Mouse (Mus musculus) MEL (cell line): Measurements from ENCODE around the gene Man1c1. TPM values are rescaled to one million over a fixed set of nuclear protein-coding genes. Genes with fewer than 3 reads are reported as not detected.

ENCODE experiments used
- DNase-seq: peaks from one replicate; pipeline ENCODE4 v3.0.0; 2011; ENCODE audit warnings: low read depth, low spot score
- H3K27ac ChIP-seq: 2 replicates; pipeline ENCODE4 v1.5.1; 2012; ENCODE audit warnings: low read depth, mild to moderate bottlenecking, control low read depth, low read length, moderate library complexity; ENCODE audit not compliant: control insufficient read depth
- H3K27me3 ChIP-seq, 2 experiments: fragments of 150-350 bp in 1 of 2; sonication (generic) in 1 of 2; 2 replicates each; pipeline ENCODE4 v1.6.1; 2012; ENCODE audit warnings: low read length in 2 of 2, mild to moderate bottlenecking in 2 of 2, improper control_type of control experiment in 1 of 2, moderate library complexity in 1 of 2; ENCODE audit not compliant: insufficient read depth in 2 of 2, control insufficient read depth in 1 of 2
- H3K36me3 ChIP-seq, 2 experiments: 2 replicates each; pipeline ENCODE4 v1.6.1; 2012 to 2014; ENCODE audit warnings: low read length in 2 of 2, improper control_type of control experiment in 1 of 2, inconsistent platforms in 1 of 2, mild to moderate bottlenecking in 1 of 2; ENCODE audit not compliant: insufficient read depth in 2 of 2, control insufficient read depth in 1 of 2
- H3K4me1 ChIP-seq, 2 experiments: fragments of 150-350 bp in 1 of 2; sonication (generic) in 1 of 2; 2 replicates each; pipeline ENCODE4 v1.6.1; 2012; ENCODE audit warnings: low read length in 2 of 2, improper control_type of control experiment in 1 of 2, mild to moderate bottlenecking in 1 of 2; ENCODE audit not compliant: insufficient read depth in 2 of 2, control insufficient read depth in 1 of 2
- H3K4me3 ChIP-seq, 2 experiments: fragments of 150-350 bp in 1 of 2; sonication (generic) in 1 of 2; 2 replicates each; pipeline ENCODE4 v1.5.1; 2012; ENCODE audit warnings: low read depth in 2 of 2, low read length in 2 of 2, mild to moderate bottlenecking in 2 of 2, moderate library complexity in 2 of 2, control low read depth in 1 of 2, improper control_type of control experiment in 1 of 2; ENCODE audit not compliant: control insufficient read depth in 1 of 2, insufficient read depth in 1 of 2
- H3K79me2 ChIP-seq: 2 replicates; pipeline ENCODE4 v1.6.1; 2012; ENCODE audit warnings: mild to moderate bottlenecking, low read length, moderate library complexity; ENCODE audit not compliant: control insufficient read depth, poor library complexity, insufficient read depth
- H3K9ac ChIP-seq: 2 replicates; pipeline ENCODE4 v1.6.1; 2012; ENCODE audit warnings: low read depth, mild to moderate bottlenecking, control low read depth, low read length, moderate library complexity; ENCODE audit not compliant: control insufficient read depth, poor library complexity, severe bottlenecking
- H3K9me3 ChIP-seq: fragments of 150-350 bp; sonication (generic); replicated peaks from 2 replicates; pipeline ENCODE4 v1.6.1; 2012; ENCODE audit warnings: mild to moderate bottlenecking, low read length, improper control_type of control experiment, moderate library complexity; ENCODE audit not compliant: insufficient read depth
- E2F4 ChIP-seq: IDR thresholded peaks from 2 replicates; pipeline ENCODE4 v1.6.1; 2011; ENCODE audit warnings: low read depth, low read length, improper control_type of control experiment, borderline replicate concordance
- ELF1 ChIP-seq: IDR thresholded peaks from 2 replicates; pipeline ENCODE4 v1.6.1; 2014; ENCODE audit warnings: low read depth, mild to moderate bottlenecking, inconsistent platforms, low read length, improper control_type of control experiment, moderate library complexity
- EP300 ChIP-seq, 2 experiments: IDR thresholded peaks; 2 replicates each; pipeline ENCODE4 v1.6.1; 2011; ENCODE audit warnings: improper control_type of control experiment in 2 of 2, low read length in 2 of 2, low read depth in 1 of 2, mild to moderate bottlenecking in 1 of 2
- GABPA ChIP-seq: IDR thresholded peaks from 2 replicates; pipeline ENCODE4 v1.6.1; 2012; ENCODE audit warnings: low read depth, mild to moderate bottlenecking, inconsistent platforms, low read length, improper control_type of control experiment, moderate library complexity
- GATA1 ChIP-seq: IDR thresholded peaks from 2 replicates; pipeline ENCODE4 v1.6.1; 2011; ENCODE audit warnings: low read depth, low read length, improper control_type of control experiment
- JUND ChIP-seq: IDR thresholded peaks from 2 replicates; pipeline ENCODE4 v1.6.1; 2011; ENCODE audit warnings: low read depth, mild to moderate bottlenecking, improper control_type of control experiment, low read length
- MAFK ChIP-seq: IDR thresholded peaks from 2 replicates; pipeline ENCODE4 v1.6.1; 2011; ENCODE audit warnings: low read depth, mild to moderate bottlenecking, low read length, improper control_type of control experiment, borderline replicate concordance
- MAX ChIP-seq: IDR thresholded peaks from 2 replicates; pipeline ENCODE4 v1.6.1; 2011; ENCODE audit warnings: low read length, improper control_type of control experiment
- MAZ ChIP-seq: IDR thresholded peaks from 2 replicates; pipeline ENCODE4 v1.6.1; 2012; ENCODE audit warnings: low read depth, mild to moderate bottlenecking, inconsistent platforms, low read length, improper control_type of control experiment
- MYB ChIP-seq: IDR thresholded peaks from 2 replicates; pipeline ENCODE4 v1.6.1; 2011; ENCODE audit warnings: mild to moderate bottlenecking, low read depth, low read length, improper control_type of control experiment
- POLR2A ChIP-seq, 2 experiments: IDR thresholded peaks; 2 replicates each; pipeline ENCODE4 v1.6.1; 2011 to 2012; ENCODE audit warnings: low read length in 2 of 2, mild to moderate bottlenecking in 2 of 2, control low read depth in 1 of 2, improper control_type of control experiment in 1 of 2, low read depth in 1 of 2, moderate library complexity in 1 of 2; ENCODE audit not compliant: control insufficient read depth in 1 of 2, insufficient read depth in 1 of 2, poor library complexity in 1 of 2
- POLR2AphosphoS2 ChIP-seq: IDR thresholded peaks from 2 replicates; pipeline ENCODE4 v1.6.1; 2011; ENCODE audit warnings: low read length, improper control_type of control experiment
- RAD21 ChIP-seq: IDR thresholded peaks from 2 replicates; pipeline ENCODE4 v1.6.1; 2011; ENCODE audit warnings: mild to moderate bottlenecking, low read depth, low read length, improper control_type of control experiment
- RCOR1 ChIP-seq: IDR thresholded peaks from 2 replicates; pipeline ENCODE4 v1.6.1; 2012; ENCODE audit warnings: low read depth, mild to moderate bottlenecking, inconsistent platforms, low read length, improper control_type of control experiment
- TAL1 ChIP-seq: IDR thresholded peaks from 2 replicates; pipeline ENCODE4 v1.6.1; 2012; ENCODE audit warnings: mild to moderate bottlenecking, inconsistent platforms, low read length, moderate library complexity, mixed read lengths
- TBP ChIP-seq: IDR thresholded peaks from 2 replicates; pipeline ENCODE4 v1.8.0; 2011; ENCODE audit warnings: low read depth, low read length, improper control_type of control experiment
- TCF12 ChIP-seq: IDR thresholded peaks from 2 replicates; pipeline ENCODE4 v1.6.1; 2014; ENCODE audit warnings: low read depth, mild to moderate bottlenecking, inconsistent platforms, low read length, improper control_type of control experiment, moderate library complexity
- USF1 ChIP-seq: IDR thresholded peaks from 2 replicates; pipeline ENCODE4 v1.6.1; 2014; ENCODE audit warnings: low read depth, mild to moderate bottlenecking, inconsistent platforms, low read length, improper control_type of control experiment, moderate library complexity
- USF2 ChIP-seq, 2 experiments: IDR thresholded peaks; 2 replicates each; pipeline ENCODE4 v1.6.1; 2011 to 2012; ENCODE audit warnings: improper control_type of control experiment in 2 of 2, low read length in 2 of 2, borderline replicate concordance in 1 of 2, inconsistent platforms in 1 of 2, low read depth in 1 of 2, mild to moderate bottlenecking in 1 of 2; ENCODE audit not compliant: insufficient read depth in 1 of 2
- ZNF384 ChIP-seq: IDR thresholded peaks from 2 replicates; pipeline ENCODE4 v1.6.1; 2012; ENCODE audit warnings: low read depth, mild to moderate bottlenecking, inconsistent platforms, low read length, improper control_type of control experiment
- polyA plus RNA-seq, 2 experiments: library from polyadenylated mRNA; stranded (reverse) in 1 of 2; unstranded in 1 of 2; fragments of >175 nt in 1 of 2; fragments of >200 nt in 1 of 2; gene quantifications; 2 replicates each; pipeline versions ENCODE4 v1.2.1 to v1.2.4; 2012; ENCODE audit warnings: low replicate concordance in 2 of 2, low read depth in 1 of 2; ENCODE audit not compliant: insufficient read length in 2 of 2, insufficient read depth in 1 of 2, missing spikeins in 1 of 2
- total RNA-seq: library from RNA; depleted of rRNA; stranded (reverse); fragments of 300-350 nt; gene quantifications from 2 replicates; pipeline ENCODE4 v1.2.3, GENCODE M21; 2012

Gene Man1c1
- total and polyA plus RNA-seq, 3 experiments = 1.9 to 5.2 TPM; not detected in 1

DNA sequence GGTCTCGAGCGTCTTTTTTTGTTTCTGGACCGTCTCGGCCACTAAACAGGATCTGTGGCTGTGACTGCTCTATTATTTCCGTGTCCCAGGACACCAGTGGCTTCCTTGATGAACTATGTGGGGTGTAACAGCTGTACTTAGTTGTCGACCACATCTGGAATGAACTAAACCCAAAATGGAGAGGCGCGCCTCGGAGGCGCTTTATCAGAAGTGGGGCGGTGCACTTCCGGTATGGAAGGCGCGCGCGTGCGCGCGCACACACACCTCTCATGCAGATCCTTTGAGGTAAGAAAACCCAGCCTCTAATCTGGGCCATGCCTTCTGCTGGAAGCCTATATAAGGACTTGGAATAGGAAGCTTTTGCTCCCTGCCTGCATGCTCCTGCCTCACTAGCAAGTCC, 37.7 kb downstream of the Man1c1 start (continued):
- peak; percentile 88 for TF ChIP-seq E2F4
- TF ChIP-seq MAZ = no peak; the same call in 1 of the 2 replicates
- peak; percentile 73 for TF ChIP-seq GATA1
- TF ChIP-seq POLR2AphosphoS2 = peak; percentile 89
- no peak for TF ChIP-seq MYB
- TF ChIP-seq ZNF384 = no peak
- peak; percentile 94 for TF ChIP-seq TBP

DNA sequence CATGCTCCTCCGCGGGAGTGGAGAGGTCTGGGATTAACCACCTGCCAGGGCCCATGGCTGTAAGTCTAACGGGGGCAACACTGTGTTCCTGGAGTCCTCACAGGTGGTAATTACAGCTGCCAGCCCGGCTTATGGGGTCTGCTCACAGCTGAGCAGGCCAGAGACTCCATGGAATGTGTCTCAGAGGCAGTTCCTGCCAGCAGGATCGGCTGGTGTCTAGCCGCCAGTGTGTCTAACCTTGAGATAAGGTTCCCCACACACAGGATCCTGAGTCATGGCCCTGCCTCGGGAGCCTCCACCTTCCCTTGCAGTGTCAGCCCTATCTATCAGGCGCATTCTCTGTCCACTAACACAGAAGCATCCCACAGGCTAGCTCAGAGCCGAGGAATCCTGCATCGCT, 41.0 kb downstream of the Man1c1 start:
- DNase-seq = peak; percentile 86
- Histone ChIP-seq H3K4me1 (peaks cover 0 to 29% of the 10 kb centered on the region in 2 experiments; a peak in 2 of 4 replicates), H3K79me2 (peaks cover 3% of the 10 kb centered on the region; the same call in 1 of the 2 replicates), H3K27ac (peak overlapping the region; percentile 45)
- TF ChIP-seq TAL1 = peak; percentile 52
- TF ChIP-seq JUND = no peak
- TF ChIP-seq POLR2A (IDR thresholded peaks at IDR 0.05; ENCODE audit: control insufficient read depth in 1 of 2, insufficient read depth in 1 of 2, low read depth in 1 of 2, low read length in 2 of 2, poor library complexity in 1 of 2) = peak in 1 of 2 experiments; percentile 42; a peak in 1 of 4 replicates
- TF ChIP-seq USF2 (IDR thresholded peaks at IDR 0.05; ENCODE audit: borderline replicate concordance in 1 of 2, insufficient read depth in 1 of 2, low read depth in 1 of 2, low read length in 2 of 2) = no peak
- no peak for TF ChIP-seq MAFK
- peak; percentile 54 for TF ChIP-seq GATA1
- no peak for TF ChIP-seq GABPA
- peak; percentile 46; the same call in 1 of the 2 replicates for TF ChIP-seq TCF12
- no peak for TF ChIP-seq MAX
- peak; percentile 47 to 64 for TF ChIP-seq EP300 (IDR thresholded peaks at IDR 0.05; ENCODE audit: low read depth in 1 of 2, low read length in 2 of 2)
- 0 out of 2 replicates have a peak, but pooled peaks have one; percentile 27 for TF ChIP-seq RCOR1
- TF ChIP-seq, all 39 proteins: peak for 6
- Histone ChIP-seq H3K9me3 (no peaks in the 10 kb centered on the region), H3K9ac (peak overlapping the region; percentile 57), H3K4me3 (peak overlapping the region in 1 of 2 experiments; percentile 5; a peak in 1 of 4 replicates), H3K27me3 (no peaks in the 10 kb centered on the region), H3K36me3 (peaks cover 0 to 10% of the 10 kb centered on the region in 2 experiments; a peak in 2 of 4 replicates)

DNA sequence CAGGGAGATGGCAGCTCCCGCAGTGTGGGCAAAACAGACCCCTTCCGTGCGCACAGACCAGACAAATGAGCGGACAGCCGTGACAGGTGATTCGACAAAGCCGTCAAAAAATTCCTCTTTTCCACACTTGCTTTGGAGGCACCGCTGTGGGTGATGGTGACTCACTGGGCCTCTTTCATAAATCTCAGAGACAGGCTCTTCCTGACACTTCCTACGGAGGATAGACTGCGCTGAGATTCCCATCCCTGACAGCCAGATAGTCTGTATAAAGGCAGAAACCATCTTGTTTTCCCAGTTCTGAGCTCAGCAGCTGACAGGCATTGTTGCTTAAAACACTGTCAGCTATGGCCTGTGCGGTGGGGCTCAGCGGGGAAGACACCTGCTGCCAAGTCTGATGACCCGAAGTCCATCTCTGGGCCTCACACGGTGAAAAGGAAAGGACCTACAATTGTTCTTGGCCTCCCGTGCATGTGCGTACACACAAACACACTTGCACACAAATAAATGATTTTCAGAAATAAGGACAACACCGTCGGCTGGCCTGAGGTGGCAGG, 43.4 kb downstream of the Man1c1 start:
- Histone ChIP-seq H3K27me3 (no peaks in the 10 kb centered on the region), H3K4me3 (no peak overlapping the region), H3K79me2 (no peaks in the 10 kb centered on the region), H3K36me3 (peaks cover 0 to 10% of the 10 kb centered on the region in 2 experiments; a peak in 2 of 4 replicates), H3K9me3 (no peaks in the 10 kb centered on the region), H3K9ac (no peak overlapping the region), H3K4me1 (peaks cover 0 to 22% of the 10 kb centered on the region in 2 experiments; a peak in 2 of 4 replicates), H3K27ac (no peak overlapping the region)
- DNase-seq = no peak
- TF ChIP-seq MAZ (no peak), TCF12 (no peak), USF1 (no peak), ZNF384 (no peak), RAD21 (no peak), MYB (no peak), MAX (no peak), RCOR1 (no peak), ELF1 (no peak)
